Mouse (Mus musculus): ENCODE data around the gene Atp13a3. TPM values are rescaled to one million over a fixed set of nuclear protein-coding genes. Genes with fewer than 3 reads are reported as not detected.
"Not testable (repeated sequence)": the region's sequence is repeated elsewhere in the genome, so short reads cannot be mapped to it uniquely, and the experiment has no call there.

Gene Atp13a3
- polyA plus RNA-seq (2012; rRNA removed) (11.7 and 14.8 TPM in 2 replicates), polyA plus RNA-seq (2014; fragmentation: Nextera tagmentation; extraction: Ambion mirVana) (8.7 and 10.7 TPM in 2 replicates)

DNA sequence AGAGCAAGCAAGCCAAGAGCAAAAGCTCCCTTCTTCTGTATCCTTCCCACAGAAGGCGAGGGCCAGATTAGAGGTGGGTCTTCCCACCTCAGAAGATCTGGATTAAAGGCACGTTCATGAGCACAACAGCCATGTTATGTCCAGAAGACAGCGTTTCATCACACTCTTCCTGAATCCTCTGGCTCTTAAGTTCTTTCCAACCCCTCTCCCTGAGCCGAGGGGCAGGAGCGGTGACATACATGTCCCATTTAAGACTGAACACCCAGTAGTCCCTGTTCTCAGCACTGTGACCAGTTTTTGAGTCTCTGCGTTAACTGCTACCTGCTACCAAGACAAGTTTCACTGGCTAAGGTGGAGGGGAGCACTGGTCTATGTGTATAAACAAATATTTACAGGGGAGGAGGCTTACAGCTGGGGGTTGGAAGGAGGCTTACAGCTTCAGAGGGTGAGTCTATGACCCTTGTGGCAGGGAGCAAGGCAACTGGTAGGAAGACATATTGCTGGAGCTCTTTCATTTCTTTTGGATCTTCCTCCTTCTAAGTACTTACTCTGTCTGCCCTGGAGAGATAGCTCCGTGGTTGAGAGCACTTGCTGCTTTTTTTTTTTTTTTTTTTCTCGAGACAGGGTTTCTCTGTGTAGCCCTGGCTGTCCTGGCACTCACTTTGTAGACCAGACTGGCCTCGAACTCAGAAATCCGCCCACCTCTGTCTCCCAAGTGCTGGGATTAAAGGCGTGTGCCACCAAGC lies at the start of gene Atp13a3:
Gene Atp13a3, minus strand, starts transcription at position 51 of the 746 bp plus-strand sequence.
- Histone ChIP-seq H3K9me3 (ENCODE audit: control insufficient read depth, low read length) (no peaks in the 10 kb centered on the region), H3K9ac (replicated peaks) (no peak within 1 kb of the TSS), H3K36me3 (replicated peaks; ENCODE audit: control insufficient read depth, insufficient read depth, low read depth) (no peaks in the 10 kb centered on the region), H3K27me3 (ENCODE audit: control insufficient read depth, insufficient read depth, low read length) (no peaks in the 10 kb centered on the region), H3K4me3 (ENCODE audit: insufficient read depth in 1 of 2, low read depth in 2 of 2, low read length in 2 of 2) (no peak within 1 kb of the TSS), H3K4me1 (replicated peaks; ENCODE audit: control insufficient read depth in 2 of 2, insufficient read depth in 2 of 2, low read length in 1 of 2) (peaks cover 22 to 29% of the 10 kb centered on the region in 2 experiments), H3K4me2 (ENCODE audit: low read depth) (no peak within 1 kb of the TSS), H3K27ac (no peak within 1 kb of the TSS)
- no peak for DNase-seq (ENCODE audit: low read depth in 3 of 3, low spot score in 3 of 3)
- 57% methylated on average over 11 of the region's 11 CpGs for WGBS (ENCODE audit: insufficient replicate concordance)
- 0 out of 2 replicates have a peak, but pooled peaks have one; percentile 25 for ATAC-seq (ENCODE audit: insufficient read depth)
- no peak for TF ChIP-seq EP300 (IDR thresholded peaks at IDR 0.05; ENCODE audit: low read depth)
- TF ChIP-seq CTCF (IDR thresholded peaks at IDR 0.05; ENCODE audit: low read depth): no peak

GRCm38 (mm10) chr16:30453213-30453975 lies 47.6 kb upstream of the Atp13a3 start:
- Histone ChIP-seq H3K27ac (peak overlapping the region; percentile 46), H3K36me3 (replicated peaks; ENCODE audit: control insufficient read depth, insufficient read depth, low read depth) (no peaks in the 10 kb centered on the region), H3K4me2 (ENCODE audit: low read depth) (no peak overlapping the region), H3K4me1 (replicated peaks; ENCODE audit: control insufficient read depth in 2 of 2, insufficient read depth in 2 of 2, low read length in 1 of 2) (peaks cover 45 to 49% of the 10 kb centered on the region in 2 experiments), H3K27me3 (ENCODE audit: control insufficient read depth, insufficient read depth, low read length) (no peaks in the 10 kb centered on the region), H3K9me3 (ENCODE audit: control insufficient read depth, low read length) (no peaks in the 10 kb centered on the region), H3K9ac (replicated peaks) (no peak overlapping the region), H3K4me3 (ENCODE audit: insufficient read depth in 1 of 2, low read depth in 2 of 2, low read length in 2 of 2) (no peak overlapping the region)
- 14% methylated on average over 5 of the region's 5 CpGs for WGBS (ENCODE audit: insufficient replicate concordance)
- TF ChIP-seq CTCF (IDR thresholded peaks at IDR 0.05; ENCODE audit: low read depth) (no peak), EP300 (IDR thresholded peaks at IDR 0.05; ENCODE audit: low read depth) (peak; percentile 86)
- DNase-seq (ENCODE audit: low read depth in 3 of 3, low spot score in 3 of 3) (peak in 1 of 3 experiments; percentile 24), ATAC-seq (ENCODE audit: insufficient read depth) (peak; percentile 65)

GRCm38 (mm10) chr16:30451174-30451573 lies 45.4 kb upstream of the Atp13a3 start:
- WGBS (ENCODE audit: insufficient replicate concordance): 78% methylated on average over 2 of the region's 2 CpGs
- H3K27ac ChIP-seq; H3K4me2 ChIP-seq (ENCODE audit: low read depth); H3K4me3 ChIP-seq (ENCODE audit: insufficient read depth in 1 of 2, low read depth in 2 of 2, low read length in 2 of 2); H3K36me3 ChIP-seq (replicated peaks; ENCODE audit: control insufficient read depth, insufficient read depth, low read depth); DNase-seq (ENCODE audit: low read depth in 3 of 3, low spot score in 3 of 3); H3K9ac ChIP-seq (replicated peaks); ATAC-seq (ENCODE audit: insufficient read depth); H3K9me3 ChIP-seq (ENCODE audit: control insufficient read depth, low read length); H3K27me3 ChIP-seq (ENCODE audit: control insufficient read depth, insufficient read depth, low read length): not testable (repeated sequence)
- H3K4me1 ChIP-seq (replicated peaks; ENCODE audit: control insufficient read depth in 2 of 2, insufficient read depth in 2 of 2, low read length in 1 of 2): peaks cover 38 to 42% of the 10 kb centered on the region in 2 experiments

DNA sequence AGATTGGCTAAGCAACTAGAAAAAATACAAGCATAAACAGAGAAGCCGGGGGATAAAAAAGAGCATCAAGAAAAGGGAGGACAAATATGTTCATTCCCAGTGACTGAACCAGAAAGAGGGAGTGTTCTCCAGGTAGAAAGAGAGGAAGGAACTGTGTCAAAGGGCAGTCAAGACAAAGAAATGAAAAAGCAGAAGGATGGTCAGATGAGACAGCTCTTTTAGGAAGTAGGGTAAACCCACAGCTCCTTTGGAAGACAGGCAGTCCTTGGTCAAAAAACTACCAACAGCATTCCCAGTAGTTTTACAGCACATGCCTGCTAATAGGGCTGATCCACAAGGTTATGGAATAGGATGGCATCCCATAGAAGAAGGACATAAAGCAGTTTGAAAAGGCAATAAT lies 43.2 kb upstream of the Atp13a3 start:
- WGBS (ENCODE audit: insufficient replicate concordance): 69% methylated on average over 1 of the region's 1 CpGs
- no peak for TF ChIP-seq CTCF (IDR thresholded peaks at IDR 0.05; ENCODE audit: low read depth)
- TF ChIP-seq EP300 (IDR thresholded peaks at IDR 0.05; ENCODE audit: low read depth): no peak
- no peak for DNase-seq (ENCODE audit: low read depth in 3 of 3, low spot score in 3 of 3)

DNA sequence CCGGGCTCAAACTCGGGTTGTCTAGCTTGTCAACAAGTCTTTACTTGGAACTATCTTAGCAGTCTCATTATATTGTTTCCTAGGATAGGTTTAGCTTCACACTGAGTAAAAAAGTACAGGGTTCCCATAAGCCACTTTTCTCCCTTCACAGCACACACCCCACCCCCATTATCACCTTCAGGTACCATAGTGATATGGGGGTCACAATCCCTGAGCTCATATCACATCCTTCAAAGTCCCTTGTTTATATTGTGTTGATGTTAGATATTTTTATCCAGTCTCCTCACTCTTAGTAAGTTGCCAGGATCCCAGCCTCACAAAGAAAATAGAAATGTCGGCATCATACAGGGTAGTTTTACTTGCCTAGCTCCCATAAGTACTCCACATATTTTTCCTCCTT lies 42.4 kb upstream of the Atp13a3 start:
- Histone ChIP-seq H3K4me3 (ENCODE audit: insufficient read depth in 1 of 2, low read depth in 2 of 2, low read length in 2 of 2) (no peak overlapping the region), H3K36me3 (replicated peaks; ENCODE audit: control insufficient read depth, insufficient read depth, low read depth) (no peaks in the 10 kb centered on the region), H3K9me3 (ENCODE audit: control insufficient read depth, low read length) (no peaks in the 10 kb centered on the region), H3K9ac (replicated peaks) (no peak overlapping the region), H3K27me3 (ENCODE audit: control insufficient read depth, insufficient read depth, low read length) (no peaks in the 10 kb centered on the region), H3K4me1 (replicated peaks; ENCODE audit: control insufficient read depth in 2 of 2, insufficient read depth in 2 of 2, low read length in 1 of 2) (peaks cover 17 to 24% of the 10 kb centered on the region in 2 experiments), H3K4me2 (ENCODE audit: low read depth) (peak overlapping the region; percentile 22; the same call in 1 of the 2 replicates), H3K27ac (no peak overlapping the region)
- whole genome bisulfite sequencing (ENCODE audit: insufficient replicate concordance): 54% methylated on average over 3 of the region's 3 CpGs
- no peak for DNase-seq (ENCODE audit: low read depth in 3 of 3, low spot score in 3 of 3)
- peak; percentile 80 for ATAC-seq (ENCODE audit: insufficient read depth)
- TF ChIP-seq EP300 (IDR thresholded peaks at IDR 0.05; ENCODE audit: low read depth): peak; percentile 73
- TF ChIP-seq CTCF (IDR thresholded peaks at IDR 0.05; ENCODE audit: low read depth): no peak

More for the DNA sequence above, 43.2 kb upstream of the Atp13a3 start:
- no peak overlapping the region for H3K4me2 ChIP-seq (ENCODE audit: low read depth)
- no peak overlapping the region for H3K4me3 ChIP-seq (ENCODE audit: insufficient read depth in 1 of 2, low read depth in 2 of 2, low read length in 2 of 2)
- no peak overlapping the region for H3K27ac ChIP-seq
- peaks cover 24 to 29% of the 10 kb centered on the region in 2 experiments for H3K4me1 ChIP-seq (replicated peaks; ENCODE audit: control insufficient read depth in 2 of 2, insufficient read depth in 2 of 2, low read length in 1 of 2)
- no peaks in the 10 kb centered on the region for H3K27me3 ChIP-seq (ENCODE audit: control insufficient read depth, insufficient read depth, low read length)
- H3K36me3 ChIP-seq (replicated peaks; ENCODE audit: control insufficient read depth, insufficient read depth, low read depth): no peaks in the 10 kb centered on the region
- no peaks in the 10 kb centered on the region for H3K9me3 ChIP-seq (ENCODE audit: control insufficient read depth, low read length)
- ATAC-seq (ENCODE audit: insufficient read depth): no peak
- no peak overlapping the region for H3K9ac ChIP-seq (replicated peaks)

Data from liver, embryonic 14.5 days (tissue).